Mouse (Mus musculus) myocyte (in vitro differentiated cells): ENCODE measurements around the gene Dazap1.
"Not testable (repeated sequence)": the region's sequence is repeated elsewhere in the genome, so short reads cannot be mapped to it uniquely, and the experiment has no call there.

Experiments used
- E2F4 ChIP-seq: IDR thresholded peaks from one replicate; pipeline ENCODE4 v1.6.1; 2011; ENCODE audit warnings: mild to moderate bottlenecking, control low read depth, moderate library complexity; ENCODE audit not compliant: insufficient read depth
- POLR2A ChIP-seq: IDR thresholded peaks from one replicate; pipeline ENCODE4 v1.6.1; 2011; ENCODE audit warnings: low read depth, mild to moderate bottlenecking, control low read depth, moderate library complexity; ENCODE audit not compliant: insufficient read length
- REST ChIP-seq: IDR thresholded peaks from one replicate; pipeline ENCODE4 v1.6.1; 2011; ENCODE audit warnings: mild to moderate bottlenecking, control low read depth, moderate library complexity; ENCODE audit not compliant: insufficient read depth, insufficient read length
- SRF ChIP-seq: IDR thresholded peaks from one replicate; pipeline ENCODE4 v1.6.1; 2011; ENCODE audit warnings: low read depth; ENCODE audit not compliant: control insufficient read depth, insufficient read length

- not testable (repeated sequence) for TF ChIP-seq E2F4, POLR2A, REST, SRF
Measured at GRCm38 (mm10) chr10:80248437-80248836, 12.8 kb upstream of the Dazap1 start.
